Mouse (Mus musculus) limb, embryonic 14.5 days (tissue): ENCODE measurements at regions not wholly inside any gene's neighbourhood (a gene's known extent, or its start where the extent isn't known, plus 50 kb on each side); places are given as distances from the start of the nearest gene placed in this dataset.

ENCODE experiments used
- ATAC-seq: fragments of 200-750 bp; cut with Nextera tagmentation; 2 replicates; pipeline ENCODE4 v1.8.0; 2017; ENCODE audit warnings: low read depth, moderate number of reproducible peaks, moderate TSS enrichment; ENCODE audit not compliant: low FRiP score
- DNase-seq: peaks from one replicate; pipeline ENCODE4 v3.0.0-alpha.2; 2015; ENCODE audit warnings: low spot score
- H3K27ac ChIP-seq: fragments of 300-500 bp; sonication (generic); replicated peaks from 2 replicates; pipeline ENCODE4 v1.5.1; 2014; ENCODE audit warnings: low read depth, mild to moderate bottlenecking, low read length, moderate library complexity, mixed read lengths
- H3K27me3 ChIP-seq: fragments of 300-500 bp; sonication (generic); 2 replicates; pipeline ENCODE4 v1.6.1; 2014; ENCODE audit warnings: low read length, mixed read lengths; ENCODE audit not compliant: control insufficient read depth, insufficient read depth
- H3K36me3 ChIP-seq: fragments of 300-500 bp; sonication (generic); 2 replicates; pipeline ENCODE4 v1.6.1; 2014; ENCODE audit warnings: mild to moderate bottlenecking, low read length, moderate library complexity, mixed read lengths; ENCODE audit not compliant: control insufficient read depth, insufficient read depth
- H3K4me1 ChIP-seq: fragments of 300-500 bp; sonication (generic); 2 replicates; pipeline ENCODE4 v1.6.1; 2014; ENCODE audit warnings: antibody characterized with exemption, low read length, mixed read lengths; ENCODE audit not compliant: control insufficient read depth, insufficient read depth
- H3K4me2 ChIP-seq: fragments of 300-500 bp; sonication (generic); replicated peaks from 2 replicates; pipeline ENCODE4 v1.6.1; 2014; ENCODE audit warnings: low read depth, mild to moderate bottlenecking, low read length, moderate library complexity; ENCODE audit not compliant: severe bottlenecking
- H3K4me3 ChIP-seq: fragments of 300-500 bp; sonication (generic); replicated peaks from 2 replicates; pipeline ENCODE4 v1.5.1; 2014; ENCODE audit warnings: low read length
- H3K9ac ChIP-seq: fragments of 300-500 bp; sonication (generic); 2 replicates; pipeline ENCODE4 v1.6.1; 2014; ENCODE audit warnings: mild to moderate bottlenecking, low read depth, low read length, moderate library complexity; ENCODE audit not compliant: severe bottlenecking
- H3K9me3 ChIP-seq: fragments of 300-500 bp; sonication (generic); 2 replicates; pipeline ENCODE4 v1.6.1; 2016; ENCODE audit warnings: low read length; ENCODE audit not compliant: control insufficient read depth
- POLR2A ChIP-seq: fragments of 200-500 bp; IDR thresholded peaks from 2 replicates; pipeline ENCODE4 v1.8.0; 2012; ENCODE audit warnings: inconsistent platforms, mild to moderate bottlenecking, moderate library complexity, borderline replicate concordance; ENCODE audit not compliant: insufficient read depth, insufficient read length; ENCODE audit errors: extremely low read depth
- WGBS: fragments of 180-500 bp; shearing (Covaris S2); extraction: QIAGEN DNeasy Blood & Tissue Kit; methylation state at CpG from one replicate; pipeline ENCODE4 v1.1.7; 2014; 5-methylcytosine and 5-hydroxymethylcytosine counted together

DNA sequence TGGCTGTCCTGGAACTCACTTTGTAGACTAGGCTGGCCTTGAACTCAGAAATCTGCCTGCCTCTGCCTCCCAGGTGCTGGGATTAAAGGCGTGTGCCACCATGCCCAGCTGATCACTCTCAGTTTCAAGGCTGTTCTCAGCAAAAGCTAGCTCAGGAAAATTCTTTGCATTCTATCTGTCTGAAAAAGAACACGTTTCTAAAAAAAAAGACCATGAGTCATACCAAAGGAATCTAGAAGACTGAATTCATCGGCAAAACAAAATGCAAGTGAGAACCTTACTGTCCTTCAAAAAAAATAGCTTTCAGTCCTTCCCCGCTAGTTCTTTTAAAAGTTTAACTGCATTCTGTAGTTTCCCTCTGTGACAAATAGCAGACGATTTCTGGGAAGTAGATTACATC, 596.3 kb upstream of the Syt1 start:
- Histone ChIP-seq H3K27ac (no peak overlapping the region), H3K4me3 (no peak overlapping the region), H3K9ac (no peak overlapping the region), H3K4me1 (no peaks in the 10 kb centered on the region), H3K36me3 (no peaks in the 10 kb centered on the region), H3K9me3 (no peaks in the 10 kb centered on the region), H3K27me3 (no peaks in the 10 kb centered on the region), H3K4me2 (no peak overlapping the region)
- ATAC-seq = no peak
- DNase-seq = no peak
- 59% methylated on average over 5 of the region's 5 CpGs for WGBS
- TF ChIP-seq POLR2A = no peak

DNA sequence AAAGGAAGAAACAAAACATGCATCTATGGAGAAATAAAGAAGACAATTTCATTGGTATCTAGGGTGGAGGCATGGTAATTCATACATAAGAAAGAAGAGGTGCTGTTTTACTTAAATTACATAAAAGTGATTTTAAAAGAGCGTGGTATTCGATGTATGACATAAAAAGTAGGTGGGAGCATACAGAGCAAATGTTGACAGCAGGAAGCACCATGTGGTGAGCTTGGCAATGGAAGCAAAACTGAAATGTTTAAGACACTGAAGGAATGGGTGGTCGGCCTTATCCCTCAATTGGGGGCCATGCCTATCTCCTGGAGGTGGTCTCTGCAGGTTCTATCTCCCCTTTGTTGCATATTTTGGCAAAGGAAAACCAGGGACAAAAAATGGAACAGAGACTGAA, 592.5 kb upstream of the Syt1 start:
- no peaks in the 10 kb centered on the region for H3K9me3 ChIP-seq
- no peaks in the 10 kb centered on the region for H3K4me1 ChIP-seq
- no peaks in the 10 kb centered on the region for H3K36me3 ChIP-seq
- no peaks in the 10 kb centered on the region for H3K27me3 ChIP-seq
- H3K27ac ChIP-seq = no peak overlapping the region
- H3K4me3 ChIP-seq = no peak overlapping the region
- no peak overlapping the region for H3K9ac ChIP-seq
- DNase-seq = no peak
- H3K4me2 ChIP-seq = no peak overlapping the region
- no peak for TF ChIP-seq POLR2A
- 69% methylated on average over 3 of the region's 3 CpGs for WGBS
- ATAC-seq = no peak

DNA sequence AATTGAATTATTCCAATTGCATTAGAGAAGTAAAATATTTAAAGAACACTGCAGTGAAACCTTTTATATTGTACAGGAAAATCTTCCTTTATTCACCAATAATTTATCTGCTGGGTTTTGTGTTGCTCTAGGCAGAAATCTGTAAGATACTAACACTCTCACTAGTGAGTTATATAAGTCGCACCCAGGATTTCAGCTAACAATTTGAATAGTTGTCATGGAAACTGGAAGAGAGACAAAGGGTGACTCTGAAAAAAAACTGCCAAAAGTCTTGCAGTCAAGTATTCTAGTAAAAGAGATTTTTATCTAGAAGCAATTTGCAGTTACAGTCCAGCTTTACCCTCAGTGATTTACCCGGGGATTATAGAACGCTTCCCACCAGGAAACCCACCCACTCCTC, 587.8 kb upstream of the Syt1 start:
- Histone ChIP-seq H3K4me3 (no peak overlapping the region), H3K9ac (no peak overlapping the region), H3K4me1 (no peaks in the 10 kb centered on the region), H3K36me3 (no peaks in the 10 kb centered on the region), H3K27ac (no peak overlapping the region), H3K27me3 (no peaks in the 10 kb centered on the region), H3K9me3 (no peaks in the 10 kb centered on the region), H3K4me2 (no peak overlapping the region)
- ATAC-seq = no peak
- 72% methylated on average over 3 of the region's 3 CpGs for WGBS
- DNase-seq = no peak
- no peak for TF ChIP-seq POLR2A

DNA sequence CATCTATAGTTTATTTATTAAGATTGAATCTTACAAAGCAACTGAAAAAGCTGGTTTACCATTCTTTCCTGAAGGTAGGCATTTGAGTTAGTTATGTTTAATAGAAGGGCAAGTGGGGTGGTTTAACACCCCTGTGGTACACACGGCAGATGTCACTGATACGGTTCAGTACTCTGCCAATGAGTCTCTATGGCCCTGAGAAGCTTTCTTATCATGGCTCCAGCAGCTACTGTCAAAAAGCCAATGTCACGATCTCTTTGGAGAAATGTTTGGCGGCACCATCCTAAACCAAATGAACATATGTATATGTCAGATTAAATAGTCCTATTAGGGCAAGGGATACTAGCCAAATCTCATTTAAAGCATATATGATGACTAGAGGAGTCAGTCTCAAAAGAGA, 562.4 kb upstream of the Syt1 start:
- Histone ChIP-seq H3K36me3 (no peaks in the 10 kb centered on the region), H3K4me2 (no peak overlapping the region), H3K9ac (no peak overlapping the region), H3K4me3 (no peak overlapping the region), H3K9me3 (no peaks in the 10 kb centered on the region), H3K4me1 (no peaks in the 10 kb centered on the region), H3K27me3 (no peaks in the 10 kb centered on the region), H3K27ac (no peak overlapping the region)
- no peak for TF ChIP-seq POLR2A
- WGBS = 90% methylated on average over 4 of the region's 4 CpGs
- ATAC-seq (no peak), DNase-seq (no peak)

DNA sequence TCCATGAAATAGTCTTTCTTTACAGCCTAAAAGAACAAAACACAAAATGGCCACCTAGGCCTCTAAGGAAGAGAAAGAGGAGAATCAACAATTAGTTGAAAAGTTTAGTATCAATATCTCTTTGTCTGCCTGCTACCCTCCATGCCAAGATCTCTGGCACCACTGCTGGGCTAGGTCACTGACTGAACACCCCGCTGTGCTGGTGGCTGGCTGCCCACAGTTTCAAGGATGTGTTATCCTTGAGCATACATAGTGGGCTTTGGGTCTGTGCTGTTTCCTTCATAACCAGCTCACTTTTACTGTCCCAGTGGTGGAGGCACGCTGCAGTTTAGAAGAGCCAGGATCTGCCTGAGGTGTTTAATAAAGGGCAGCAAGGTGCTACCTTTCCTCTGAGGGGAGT, 559.0 kb upstream of the Syt1 start:
- Histone ChIP-seq H3K27ac (no peak overlapping the region), H3K9ac (no peak overlapping the region), H3K9me3 (no peaks in the 10 kb centered on the region), H3K4me2 (no peak overlapping the region), H3K36me3 (no peaks in the 10 kb centered on the region), H3K4me1 (no peaks in the 10 kb centered on the region), H3K27me3 (no peaks in the 10 kb centered on the region), H3K4me3 (no peak overlapping the region)
- ATAC-seq (no peak), DNase-seq (no peak)
- TF ChIP-seq POLR2A = no peak
- 79% methylated on average over 2 of the region's 2 CpGs for WGBS

DNA sequence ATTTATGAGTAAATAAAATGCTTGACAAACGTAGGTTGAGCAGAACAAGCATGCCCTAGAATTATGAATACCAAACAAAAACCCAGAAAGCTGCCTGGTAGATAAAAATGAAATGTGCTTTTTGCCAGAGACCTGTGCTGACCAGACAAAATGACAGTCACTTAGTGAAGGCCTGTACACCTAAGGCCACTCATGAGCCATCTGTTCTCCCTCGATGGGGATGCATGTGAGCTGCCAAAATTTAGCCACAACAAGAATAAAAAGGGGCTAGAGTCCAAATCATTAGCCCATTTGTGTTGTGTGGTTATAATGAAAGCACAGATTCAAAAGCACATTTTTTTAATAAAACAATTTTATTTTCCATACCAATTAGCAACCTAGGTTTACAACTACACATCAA, 555.9 kb upstream of the Syt1 start:
- Histone ChIP-seq H3K4me1 (no peaks in the 10 kb centered on the region), H3K4me3 (no peak overlapping the region), H3K9me3 (no peaks in the 10 kb centered on the region), H3K4me2 (no peak overlapping the region), H3K27me3 (no peaks in the 10 kb centered on the region), H3K27ac (no peak overlapping the region), H3K36me3 (no peaks in the 10 kb centered on the region), H3K9ac (no peak overlapping the region)
- WGBS = 55% methylated on average over 2 of the region's 2 CpGs
- TF ChIP-seq POLR2A = no peak
- DNase-seq = no peak
- ATAC-seq = no peak
